Mouse (Mus musculus): ENCODE results near the gene Spag9. TPM values are rescaled to one million over a fixed set of nuclear protein-coding genes. Genes with fewer than 3 reads are reported as not detected.

Gene Spag9
- total RNA-seq (2021) = 100 to 1,000 TPM; 109 to 118 TPM
- long read RNA-seq, experiment 1, partial matches to known transcripts = 7 of 8 reads
- long read RNA-seq, experiment 1, other reads (novel, unspliced or antisense) = 1 of 8 reads
- long read RNA-seq, experiment 2, partial matches to known transcripts = 12 of 15 reads
- long read RNA-seq, experiment 2, other reads (novel, unspliced or antisense) = 3 of 15 reads

- peak; percentile 82 to 92 for DNase-seq (ENCODE audit: low spot score in 2 of 2)
These were observed at the start of gene Spag9 for GRCm38 (mm10) chr11:93995720-93996305. Spag9 (plus strand) TSS chr11:93996091.

GRCm38 (mm10) chr11:93948887-93949567 lies 46.9 kb upstream of the Spag9 start:
- DNase-seq (ENCODE audit: low spot score in 2 of 2) = no peak

GRCm38 (mm10) chr11:93950045-93950444 lies 45.8 kb upstream of the Spag9 start:
- no peak for DNase-seq (ENCODE audit: low spot score in 2 of 2)

- no peak for DNase-seq (ENCODE audit: low spot score in 2 of 2)
These were observed 43.5 kb upstream of the Spag9 start for GRCm38 (mm10) chr11:93952376-93952775.

GRCm38 (mm10) chr11:93954738-93955255 lies 41.1 kb upstream of the Spag9 start:
- no peak for DNase-seq (ENCODE audit: low spot score in 2 of 2)

GRCm38 (mm10) chr11:93955256-93956150 lies 40.4 kb upstream of the Spag9 start:
- peak; percentile 77 to 89 for DNase-seq (ENCODE audit: low spot score in 2 of 2)

- DNase-seq (ENCODE audit: low spot score in 2 of 2) = no peak
These were observed 39.7 kb upstream of the Spag9 start, which contains the start of gene Nme2 for GRCm38 (mm10) chr11:93956159-93956558. Nme2 (minus strand) TSS chr11:93956259.

GRCm38 (mm10) chr11:93957031-93957555 lies 38.8 kb upstream of the Spag9 start:
- no peak for DNase-seq (ENCODE audit: low spot score in 2 of 2)

GRCm38 (mm10) chr11:93957746-93958145 lies 38.1 kb upstream of the Spag9 start:
- no peak for DNase-seq (ENCODE audit: low spot score in 2 of 2)

GRCm38 (mm10) chr11:93961482-93961881 lies 34.4 kb upstream of the Spag9 start:
- DNase-seq (ENCODE audit: low spot score in 2 of 2) = no peak

GRCm38 (mm10) chr11:93963013-93963412 lies 32.9 kb upstream of the Spag9 start:
- no peak for DNase-seq (ENCODE audit: low spot score in 2 of 2)

- DNase-seq (ENCODE audit: low spot score in 2 of 2) = no peak
These were observed 30.5 kb upstream of the Spag9 start for GRCm38 (mm10) chr11:93965391-93965790.

- DNase-seq (ENCODE audit: low spot score in 2 of 2) = no peak
These were observed 28.5 kb upstream of the Spag9 start for GRCm38 (mm10) chr11:93967381-93967780.

GRCm38 (mm10) chr11:93968005-93968847 lies 27.7 kb upstream of the Spag9 start, which contains the start of the genes Gm20390 and Nme1:
Gm20390 (minus strand) TSS chr11:93968293.
Nme1 (minus strand) TSS chr11:93968521.
- peak; percentile 87 to 95 for DNase-seq (ENCODE audit: low spot score in 2 of 2)

- DNase-seq (ENCODE audit: low spot score in 2 of 2) = no peak
These were observed 27.1 kb upstream of the Spag9 start for GRCm38 (mm10) chr11:93968848-93969128.

GRCm38 (mm10) chr11:93969171-93969570 lies 26.7 kb upstream of the Spag9 start:
- no peak for DNase-seq (ENCODE audit: low spot score in 2 of 2)

GRCm38 (mm10) chr11:93969799-93970198 lies 26.1 kb upstream of the Spag9 start:
- no peak for DNase-seq (ENCODE audit: low spot score in 2 of 2)

- DNase-seq (ENCODE audit: low spot score in 2 of 2) = no peak
These were observed 22.9 kb upstream of the Spag9 start for GRCm38 (mm10) chr11:93972951-93973350.

- DNase-seq (ENCODE audit: low spot score in 2 of 2) = no peak
These were observed 16.3 kb upstream of the Spag9 start for GRCm38 (mm10) chr11:93979502-93980049.

GRCm38 (mm10) chr11:93984619-93985018 lies 11.3 kb upstream of the Spag9 start:
- DNase-seq (ENCODE audit: low spot score in 2 of 2) = no peak
